Mouse (Mus musculus): ENCODE data around the gene Tuba3b.

Tuba3b gene

GRCm38 (mm10) chr6:145607746-145608145 lies 7.8 kb upstream of the Tuba3b start:
- no peak for DNase-seq

GRCm38 (mm10) chr6:145608693-145609092 lies 6.9 kb upstream of the Tuba3b start:
- DNase-seq: no peak

GRCm38 (mm10) chr6:145610901-145611300 lies 4.7 kb upstream of the Tuba3b start:
- no peak for DNase-seq

GRCm38 (mm10) chr6:145612611-145613010 lies 2.9 kb upstream of the Tuba3b start:
- no peak for DNase-seq

- DNase-seq: no peak
Observed at GRCm38 (mm10) chr6:145614219-145614618, 1.3 kb upstream of the Tuba3b start, which contains the start of gene Lmntd1. Lmntd1 (minus strand) TSS chr6:145614319.

GRCm38 (mm10) chr6:145616402-145617229 lies 1.1 kb downstream of the Tuba3b start:
- no peak for DNase-seq

GRCm38 (mm10) chr6:145623141-145623540 lies 7.6 kb downstream of the Tuba3b start:
- no peak for DNase-seq

GRCm38 (mm10) chr6:145630269-145630668 lies 14.7 kb downstream of the Tuba3b start:
- no peak for DNase-seq

- DNase-seq: no peak
Observed at GRCm38 (mm10) chr6:145634454-145634853, 18.9 kb downstream of the Tuba3b start.

- no peak for DNase-seq
Observed at GRCm38 (mm10) chr6:145636682-145637081, 21.1 kb downstream of the Tuba3b start.

- DNase-seq: no peak
Observed at GRCm38 (mm10) chr6:145638248-145638647, 22.7 kb downstream of the Tuba3b start.

GRCm38 (mm10) chr6:145640971-145641506 lies 25.5 kb downstream of the Tuba3b start:
- no peak for DNase-seq

GRCm38 (mm10) chr6:145651976-145652375 lies 36.4 kb downstream of the Tuba3b start:
- DNase-seq: no peak

GRCm38 (mm10) chr6:145652986-145653385 lies 37.4 kb downstream of the Tuba3b start:
- no peak for DNase-seq

- DNase-seq: no peak
Observed at GRCm38 (mm10) chr6:145653626-145654025, 38.1 kb downstream of the Tuba3b start.

- no peak for DNase-seq
Observed at GRCm38 (mm10) chr6:145654062-145654836, 38.7 kb downstream of the Tuba3b start.

GRCm38 (mm10) chr6:145655678-145656077 lies 40.1 kb downstream of the Tuba3b start:
- DNase-seq: no peak

- DNase-seq: no peak
Observed at GRCm38 (mm10) chr6:145656740-145657591, 41.4 kb downstream of the Tuba3b start.

GRCm38 (mm10) chr6:145659116-145659515 lies 43.6 kb downstream of the Tuba3b start:
- DNase-seq: no peak

GRCm38 (mm10) chr6:145660943-145661342 lies 45.4 kb downstream of the Tuba3b start:
- no peak for DNase-seq

- DNase-seq: no peak
Observed at GRCm38 (mm10) chr6:145664208-145664607, 48.7 kb downstream of the Tuba3b start.

GRCm38 (mm10) chr6:145665751-145666150 lies 50.2 kb downstream of the Tuba3b start:
- DNase-seq: no peak

GRCm38 (mm10) chr6:145667654-145668053 lies 52.1 kb downstream of the Tuba3b start:
- DNase-seq: no peak

Data from thymus, postnatal 25 days (tissue).